Mouse (Mus musculus): ENCODE data around the gene Ube2a. TPM values are rescaled to one million over a fixed set of nuclear protein-coding genes. Genes with fewer than 3 reads are reported as not detected.
"Not testable (repeated sequence)": the region's sequence is repeated elsewhere in the genome, so short reads cannot be mapped to it uniquely, and the experiment has no call there.

The Ube2a gene
- polyA plus RNA-seq, 1 experiment from 2014 or later = 82.7 TPM

DNA sequence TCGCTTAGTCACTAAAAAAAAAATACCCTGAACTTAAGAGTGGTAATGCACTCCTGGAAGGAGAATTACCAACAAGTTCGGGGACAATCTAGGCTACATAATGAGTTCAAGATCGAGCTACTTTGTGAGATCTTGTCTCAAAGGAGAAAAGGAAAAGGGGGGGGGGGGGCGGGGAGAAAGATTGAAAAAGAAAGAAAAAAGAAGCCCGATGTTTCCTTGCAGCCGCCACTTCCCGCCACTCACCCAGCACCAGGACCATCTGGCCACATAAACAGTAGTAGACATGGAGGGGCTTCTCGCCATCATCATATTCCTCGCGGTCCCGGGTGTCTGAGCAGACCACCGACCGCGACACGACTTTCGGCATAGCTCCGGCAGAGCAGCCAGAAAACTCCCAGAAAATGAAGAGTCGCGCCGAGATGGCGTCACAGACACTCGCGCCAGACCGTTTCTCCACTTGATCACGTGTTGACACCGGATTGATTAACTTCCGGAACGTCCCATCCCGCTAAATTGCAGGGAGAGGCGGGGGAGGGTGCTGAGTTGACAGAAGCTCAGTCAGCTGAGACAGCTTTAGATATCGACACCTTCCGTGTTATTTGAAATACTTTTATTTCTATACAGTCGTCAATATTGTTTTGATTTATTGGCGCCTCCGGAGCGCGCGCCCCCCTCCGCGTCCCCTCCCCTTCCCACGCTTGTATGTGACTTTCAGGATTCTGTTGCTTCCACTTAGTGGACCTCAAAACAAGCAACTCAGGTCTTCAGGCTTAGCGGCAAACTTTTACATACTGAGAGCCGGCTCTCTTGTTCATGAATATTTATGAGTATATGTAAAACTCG lies 9.7 kb upstream of the Ube2a start:
- H3K4me3 ChIP-seq (ENCODE audit: inconsistent target) = peak overlapping the region; percentile 45
- peak overlapping the region; percentile 64 for H3K27ac ChIP-seq
- peaks cover 46% of the 10 kb centered on the region for H3K79me2 ChIP-seq (ENCODE audit: inconsistent target)
- no peaks in the 10 kb centered on the region for H3K36me3 ChIP-seq (ENCODE audit: inconsistent target)
- 25% methylated on average over 28 of the region's 44 CpGs for WGBS (ENCODE audit: missing documents)

DNA sequence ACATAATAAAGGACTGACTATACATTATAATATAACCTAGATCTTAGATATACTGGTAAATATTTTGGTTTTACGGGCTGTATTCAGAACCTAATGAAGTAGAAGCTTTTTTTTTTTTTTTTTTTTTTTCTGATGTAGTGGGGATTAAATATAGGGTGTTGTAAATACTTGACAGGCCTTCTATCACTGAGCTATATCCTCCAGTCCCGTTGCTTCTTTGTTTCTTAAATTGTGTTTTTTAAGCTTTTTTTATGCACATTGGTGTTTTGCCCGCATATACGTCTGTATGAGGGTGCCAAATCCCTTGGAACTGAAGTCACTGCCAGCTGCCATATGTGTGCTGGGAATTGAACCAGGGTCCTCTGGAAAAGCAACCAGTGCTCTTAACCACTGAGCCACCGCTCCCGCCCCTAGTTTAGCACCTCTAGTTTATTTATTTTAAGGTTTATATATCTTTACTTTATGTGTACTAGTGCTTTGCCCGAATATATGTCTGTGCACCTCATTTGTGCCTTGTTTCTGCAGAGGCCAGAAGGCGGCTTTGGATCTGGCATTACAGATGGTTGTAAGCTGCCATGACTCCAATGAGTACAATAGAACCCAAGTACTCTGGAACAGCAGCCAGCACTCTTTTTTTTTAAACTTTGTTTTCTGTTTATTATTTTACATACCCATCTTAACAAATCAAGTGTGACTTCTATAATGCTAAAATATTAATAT lies 8.9 kb upstream of the Ube2a start:
- Histone ChIP-seq H3K4me3 (ENCODE audit: inconsistent target) (peak overlapping the region; percentile 45), H3K36me3 (ENCODE audit: inconsistent target) (no peaks in the 10 kb centered on the region), H3K79me2 (ENCODE audit: inconsistent target) (peaks cover 38% of the 10 kb centered on the region), H3K27ac (peak overlapping the region; percentile 64)
- 67% methylated on average over 8 of the region's 8 CpGs for WGBS (ENCODE audit: missing documents)

DNA sequence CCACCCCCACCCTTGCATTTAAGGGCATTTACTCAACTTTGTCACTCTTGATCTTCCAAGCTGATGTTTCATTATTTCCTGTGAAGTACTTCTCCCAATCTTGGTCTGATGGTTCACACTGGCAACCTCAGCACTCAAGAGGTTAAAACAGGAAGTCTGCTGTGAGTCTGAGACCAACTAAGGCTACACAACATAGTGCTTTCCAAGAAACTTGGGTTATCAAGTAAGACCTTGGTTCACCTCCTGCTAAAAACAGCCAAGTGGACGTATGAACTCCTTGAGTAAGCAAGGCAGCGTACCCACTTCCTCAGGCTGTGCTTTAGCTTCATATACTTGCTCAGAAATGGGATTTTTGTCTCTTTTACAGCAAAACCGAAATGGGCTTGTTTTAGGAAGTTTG lies 3.3 kb upstream of the Ube2a start:
- WGBS (ENCODE audit: missing documents) = 31% methylated on average over 3 of the region's 3 CpGs
- Histone ChIP-seq H3K79me2 (ENCODE audit: inconsistent target) (peaks cover 6% of the 10 kb centered on the region; the same call in 1 of the 2 replicates), H3K36me3 (ENCODE audit: inconsistent target) (no peaks in the 10 kb centered on the region), H3K4me3 (ENCODE audit: inconsistent target) (no peak overlapping the region), H3K27ac (no peak overlapping the region)

DNA sequence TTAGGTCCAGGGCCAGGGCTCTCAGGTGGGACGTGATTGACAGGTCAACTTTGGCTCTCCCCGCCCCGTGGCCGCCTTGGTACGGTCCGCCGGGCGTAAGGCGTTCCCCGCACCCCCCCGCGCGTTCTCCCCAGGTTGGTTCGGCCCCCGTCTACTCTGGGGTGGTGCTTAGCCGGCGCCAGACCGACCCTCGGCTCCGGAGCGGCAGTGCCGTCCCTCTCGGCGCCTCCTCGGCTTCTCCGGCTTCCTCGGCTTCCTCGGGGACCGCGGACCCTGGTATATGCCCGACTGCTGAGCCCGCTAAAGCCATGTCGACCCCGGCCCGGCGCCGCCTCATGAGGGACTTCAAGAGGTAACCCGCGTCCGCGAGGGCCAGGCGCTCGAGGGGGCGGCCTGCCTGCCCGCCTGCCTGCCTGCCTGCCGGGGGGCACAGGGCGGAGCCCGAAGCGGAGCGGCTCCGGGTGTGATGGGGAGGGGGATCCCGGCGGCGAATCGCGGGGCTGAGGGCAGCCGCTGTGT lies 537 bp downstream of the Ube2a start:
- H3K4me3 ChIP-seq (ENCODE audit: inconsistent target) = peak overlapping the region; percentile 37
- peaks cover 25% of the 10 kb centered on the region; the same call in 1 of the 2 replicates for H3K79me2 ChIP-seq (ENCODE audit: inconsistent target)
- H3K36me3 ChIP-seq (ENCODE audit: inconsistent target) = no peaks in the 10 kb centered on the region
- WGBS (ENCODE audit: missing documents) = 19% methylated on average over 34 of the region's 57 CpGs
- peak overlapping the region; percentile 39; the same call in 1 of the 2 replicates for H3K27ac ChIP-seq

DNA sequence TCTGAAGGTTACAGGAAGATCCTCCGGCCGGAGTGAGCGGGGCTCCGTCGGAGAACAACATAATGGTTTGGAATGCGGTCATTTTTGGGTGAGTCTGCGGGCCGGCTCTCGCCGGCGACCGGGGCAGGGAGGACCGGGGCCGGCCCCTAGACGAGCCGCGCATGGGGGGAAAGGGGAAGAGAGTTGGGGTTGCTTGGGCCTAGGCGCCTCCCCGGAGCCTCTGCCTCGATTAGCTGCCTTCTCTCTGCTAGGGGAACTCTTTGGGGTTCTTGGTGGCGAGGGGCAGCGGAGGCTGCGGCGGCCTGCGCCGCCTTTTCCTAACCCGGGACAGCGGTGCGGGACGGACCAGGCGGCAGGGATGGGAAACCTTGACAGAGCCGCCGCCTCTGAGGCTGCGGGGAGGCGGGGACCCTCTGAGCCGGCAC lies 1.0 kb downstream of the Ube2a start:
- WGBS (ENCODE audit: missing documents) = 19% methylated on average over 28 of the region's 36 CpGs

DNA sequence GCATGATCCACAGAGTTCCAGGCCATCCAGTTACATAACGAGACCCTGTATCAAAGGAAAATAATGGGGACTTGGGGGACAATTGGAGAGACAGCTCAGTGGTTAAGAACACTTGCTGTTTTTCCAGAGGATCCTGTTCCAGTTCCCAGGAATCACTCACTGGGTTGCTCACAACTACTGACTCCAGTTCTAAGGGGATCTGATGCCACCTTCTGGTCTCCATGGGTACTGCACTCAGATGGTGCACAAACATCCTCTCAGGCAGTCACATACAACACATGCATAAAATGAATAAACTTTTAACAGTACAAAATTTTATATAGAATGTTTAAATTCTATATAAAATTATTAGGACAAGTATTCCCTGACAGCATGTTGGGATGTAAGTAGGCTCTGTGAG lies 11.0 kb downstream of the Ube2a start:
- H3K27ac ChIP-seq = no peak overlapping the region
- H3K79me2 ChIP-seq (ENCODE audit: inconsistent target) = no peaks in the 10 kb centered on the region; the same call in 1 of the 2 replicates
- WGBS (ENCODE audit: missing documents) = 92% methylated on average over 1 of the region's 1 CpGs
- H3K4me3 ChIP-seq (ENCODE audit: inconsistent target) = no peak overlapping the region
- 0 out of 2 replicates have a peak, but pooled peaks cover 2% of the 10 kb centered on the region for H3K36me3 ChIP-seq (ENCODE audit: inconsistent target)

More for the DNA sequence above, 1.0 kb downstream of the Ube2a start:
- Histone ChIP-seq H3K4me3 (ENCODE audit: inconsistent target) (peak overlapping the region; percentile 37), H3K27ac (no peak overlapping the region), H3K36me3 (ENCODE audit: inconsistent target) (0 out of 2 replicates have a peak, but pooled peaks cover under 1% of the 10 kb centered on the region), H3K79me2 (ENCODE audit: inconsistent target) (peaks cover 25% of the 10 kb centered on the region; the same call in 1 of the 2 replicates)

DNA sequence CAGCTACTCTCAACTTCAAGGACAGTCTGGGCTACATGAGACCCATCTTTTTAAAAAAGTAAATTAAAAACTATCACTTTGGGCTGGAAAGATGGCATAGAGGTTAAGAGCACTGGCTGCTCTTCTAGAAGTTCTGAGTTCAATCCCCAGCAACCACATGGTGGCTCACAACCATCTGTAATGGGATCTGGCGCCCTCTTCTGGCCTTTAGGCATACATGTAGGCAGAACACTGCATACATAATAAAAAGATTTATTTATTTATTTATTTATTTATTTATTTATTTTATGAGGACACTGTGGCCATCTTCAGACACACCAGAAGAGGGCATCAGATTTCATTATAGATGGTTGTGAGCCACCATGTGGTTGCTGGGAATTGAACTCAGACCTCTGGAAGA lies 25.2 kb downstream of the Ube2a start:
- H3K36me3 ChIP-seq (ENCODE audit: inconsistent target); H3K4me3 ChIP-seq (ENCODE audit: inconsistent target); H3K27ac ChIP-seq; H3K79me2 ChIP-seq (ENCODE audit: inconsistent target): not testable (repeated sequence)
- 17% methylated on average over 1 of the region's 1 CpGs for WGBS (ENCODE audit: missing documents)

DNA sequence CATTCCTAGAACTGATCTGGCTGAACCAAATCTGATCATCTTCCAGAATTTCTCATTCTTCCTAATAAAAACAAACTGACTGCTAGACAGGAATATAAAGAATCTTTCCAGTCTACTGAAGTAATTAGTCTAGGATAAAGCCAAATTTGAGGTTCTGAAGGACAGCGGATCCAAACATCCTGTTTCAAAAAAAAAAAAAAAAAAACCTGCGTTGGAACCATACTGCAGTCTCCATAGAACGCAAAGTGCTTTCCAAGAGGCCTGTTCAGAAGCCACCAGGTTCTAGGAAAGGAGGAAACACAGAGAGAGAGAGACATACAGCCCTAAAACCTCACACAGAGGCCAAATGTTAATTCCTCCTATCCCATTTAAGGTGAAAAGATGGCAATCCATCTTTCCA lies 28.0 kb downstream of the Ube2a start:
- Histone ChIP-seq H3K36me3 (ENCODE audit: inconsistent target) (no peaks in the 10 kb centered on the region), H3K4me3 (ENCODE audit: inconsistent target) (no peak overlapping the region), H3K79me2 (ENCODE audit: inconsistent target) (no peaks in the 10 kb centered on the region; the same call in 1 of the 2 replicates), H3K27ac (no peak overlapping the region)
- 59% methylated on average over 3 of the region's 3 CpGs for WGBS (ENCODE audit: missing documents)

DNA sequence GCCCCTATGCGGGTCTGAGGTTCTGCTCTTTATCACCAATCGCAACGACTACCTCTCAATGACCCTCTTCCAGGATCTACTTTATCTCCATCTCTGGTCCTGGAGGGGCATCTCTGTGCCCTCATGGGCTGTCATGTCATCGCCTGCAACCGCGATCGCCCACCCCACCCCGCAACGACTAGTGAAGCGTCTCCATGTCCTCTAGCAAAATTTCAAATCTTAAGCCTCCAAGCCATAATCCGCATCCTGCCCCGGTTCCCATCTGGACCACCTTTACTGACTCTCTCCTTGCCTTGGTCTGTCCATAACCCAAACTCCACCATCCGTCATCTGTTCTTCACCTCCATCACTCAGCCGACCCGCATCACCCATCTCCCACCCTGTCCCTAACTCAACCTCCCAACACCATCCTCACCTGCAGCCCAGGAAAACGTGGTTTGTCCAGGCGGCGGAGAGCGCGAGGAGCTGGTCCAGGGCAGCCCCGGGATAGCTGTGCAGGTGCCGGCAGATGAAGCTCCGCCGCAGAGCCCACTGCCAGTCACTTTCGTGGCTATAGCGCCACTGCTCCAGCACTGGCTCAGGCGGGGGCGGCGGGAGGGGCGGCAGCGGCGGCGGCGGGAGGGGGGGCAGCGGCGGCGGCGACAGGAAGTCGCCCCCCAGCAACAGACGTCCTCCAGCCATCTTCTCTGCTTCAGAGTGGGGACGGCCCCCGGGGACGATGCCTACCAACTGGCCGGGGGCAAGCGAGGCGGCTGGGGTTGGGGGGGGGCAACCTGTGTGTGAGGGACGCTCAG lies 28.8 kb downstream of the Ube2a start, which contains the start of gene Nkrf:
Gene Nkrf, minus strand, starts transcription at position 579 of the 794 bp plus-strand sequence.
- Histone ChIP-seq H3K4me3 (ENCODE audit: inconsistent target) (peak within 1 kb of the TSS; percentile 46), H3K36me3 (ENCODE audit: inconsistent target) (no peaks in the 10 kb centered on the region), H3K27ac (0 out of 2 replicates have a peak within 1 kb of the TSS, but pooled peaks have one; percentile 31), H3K79me2 (ENCODE audit: inconsistent target) (no peaks in the 10 kb centered on the region; the same call in 1 of the 2 replicates)
- 19% methylated on average over 38 of the region's 47 CpGs for WGBS (ENCODE audit: missing documents)

DNA sequence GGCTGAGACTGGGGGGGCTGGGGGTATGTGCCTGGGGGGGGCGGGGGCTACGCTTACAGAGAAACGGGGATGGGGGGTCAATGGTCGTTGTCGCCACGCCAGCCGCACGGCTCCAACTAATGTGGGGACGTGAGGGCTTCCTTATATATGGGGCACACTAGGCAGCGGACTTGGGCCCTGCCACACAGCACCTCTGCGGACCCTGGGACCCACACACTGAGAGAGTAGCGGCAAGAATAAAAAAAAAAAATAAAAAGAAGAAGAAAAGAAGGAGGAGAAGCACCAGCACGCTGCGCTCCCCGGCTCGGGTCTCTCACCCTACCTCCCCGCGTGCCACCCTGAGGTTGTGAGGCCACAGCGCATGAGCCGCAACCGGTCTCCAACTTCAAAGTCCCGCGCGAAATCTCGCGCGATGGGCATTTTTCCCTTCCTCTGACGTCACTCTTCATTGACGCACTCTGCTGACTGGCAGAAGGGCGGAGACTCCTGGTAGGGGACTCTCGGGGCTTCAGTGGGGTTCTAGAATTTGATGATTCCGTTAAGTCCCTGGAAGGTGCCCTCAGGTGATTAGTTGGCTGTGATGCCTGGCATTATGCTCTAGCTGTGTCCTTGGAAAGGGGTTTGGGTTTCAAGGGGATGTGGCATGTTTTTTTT lies 29.5 kb downstream of the Ube2a start:
- Histone ChIP-seq H3K27ac (0 out of 2 replicates have a peak overlapping the region, but pooled peaks have one; percentile 31), H3K79me2 (ENCODE audit: inconsistent target) (no peaks in the 10 kb centered on the region; the same call in 1 of the 2 replicates), H3K36me3 (ENCODE audit: inconsistent target) (no peaks in the 10 kb centered on the region), H3K4me3 (ENCODE audit: inconsistent target) (peak overlapping the region; percentile 46)
- WGBS (ENCODE audit: missing documents) = 14% methylated on average over 22 of the region's 32 CpGs

DNA sequence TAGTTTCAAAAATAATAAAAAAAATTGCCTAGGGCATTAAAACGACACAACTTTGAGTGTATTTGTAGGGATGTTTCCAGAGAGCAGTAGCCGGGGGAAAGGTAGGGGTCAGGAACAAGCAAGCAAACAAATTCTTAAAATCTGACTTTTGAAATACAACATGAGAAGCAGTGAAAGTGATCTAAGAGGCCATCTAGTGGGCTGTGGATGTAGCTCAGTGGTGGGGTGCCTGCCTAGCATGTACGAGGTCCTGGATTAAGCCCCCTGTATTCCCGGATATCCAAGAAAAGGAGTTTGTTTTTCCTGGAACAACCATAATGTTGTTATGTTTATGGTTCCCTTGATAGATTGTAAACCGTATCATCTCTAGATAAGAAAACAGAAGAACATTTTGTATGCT lies 32.8 kb downstream of the Ube2a start:
- no peak overlapping the region for H3K4me3 ChIP-seq (ENCODE audit: inconsistent target)
- 35% methylated on average over 4 of the region's 5 CpGs for WGBS (ENCODE audit: missing documents)
- H3K27ac ChIP-seq = no peak overlapping the region
- no peaks in the 10 kb centered on the region for H3K36me3 ChIP-seq (ENCODE audit: inconsistent target)
- no peaks in the 10 kb centered on the region; the same call in 1 of the 2 replicates for H3K79me2 ChIP-seq (ENCODE audit: inconsistent target)

DNA sequence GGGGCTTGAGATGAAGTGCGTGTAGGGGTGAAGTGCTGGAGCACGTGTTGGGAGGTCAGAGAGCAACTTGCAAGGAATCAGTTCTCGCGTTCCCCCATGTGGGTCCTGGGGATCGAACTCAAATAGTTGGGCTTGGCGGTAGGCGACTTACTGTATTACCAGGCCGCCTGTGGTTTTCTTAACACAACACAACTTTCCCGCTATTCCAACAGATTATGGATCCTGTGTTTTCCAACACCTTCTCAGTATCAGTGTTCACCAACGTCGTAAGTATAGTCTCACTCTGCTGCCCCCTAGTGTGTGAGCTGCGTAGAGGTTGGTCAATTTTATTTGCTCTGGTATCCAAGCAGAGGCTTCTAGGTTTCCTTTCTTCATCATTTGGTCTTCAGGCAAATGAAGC lies 37.6 kb downstream of the Ube2a start:
- H3K27ac ChIP-seq = no peak overlapping the region
- H3K4me3 ChIP-seq (ENCODE audit: inconsistent target) = no peak overlapping the region
- 59% methylated on average over 10 of the region's 12 CpGs for WGBS (ENCODE audit: missing documents)
- H3K36me3 ChIP-seq (ENCODE audit: inconsistent target) = no peaks in the 10 kb centered on the region
- no peaks in the 10 kb centered on the region for H3K79me2 ChIP-seq (ENCODE audit: inconsistent target)

DNA sequence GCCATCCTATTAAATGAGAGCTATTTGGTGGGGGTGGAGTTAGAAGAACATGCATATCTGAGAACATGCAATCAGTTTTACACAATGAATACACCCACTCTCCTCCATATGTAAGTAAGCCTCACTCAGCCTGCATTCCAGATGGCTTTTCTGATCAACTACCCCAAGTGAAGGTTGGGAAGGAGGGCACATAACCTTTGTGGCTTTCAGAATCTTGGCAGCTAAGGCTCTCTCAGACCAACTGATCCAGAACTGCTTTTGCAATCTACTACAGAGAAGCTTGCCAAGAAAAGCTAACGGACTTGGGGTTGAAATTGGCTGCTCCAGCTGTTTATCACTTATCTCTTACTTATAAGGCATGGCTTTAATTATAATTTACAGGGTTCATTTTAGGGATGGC lies 44.0 kb downstream of the Ube2a start:
- WGBS (ENCODE audit: missing documents) = 83% methylated on average over 1 of the region's 1 CpGs
- H3K4me3 ChIP-seq (ENCODE audit: inconsistent target) = no peak overlapping the region
- H3K27ac ChIP-seq = no peak overlapping the region
- H3K79me2 ChIP-seq (ENCODE audit: inconsistent target) = no peaks in the 10 kb centered on the region
- H3K36me3 ChIP-seq (ENCODE audit: inconsistent target) = no peaks in the 10 kb centered on the region

All from macrophage (primary cell).